Mouse (Mus musculus) Muller cell, postnatal 12 days (primary cell): Measurements from ENCODE around the gene Vmn2r121.

ENCODE experiments used
- DNase-seq: peaks from one replicate; pipeline ENCODE4 v3.0.0-alpha.2; 2015; ENCODE audit errors: inconsistent ontology term

The Vmn2r121 gene

DNA sequence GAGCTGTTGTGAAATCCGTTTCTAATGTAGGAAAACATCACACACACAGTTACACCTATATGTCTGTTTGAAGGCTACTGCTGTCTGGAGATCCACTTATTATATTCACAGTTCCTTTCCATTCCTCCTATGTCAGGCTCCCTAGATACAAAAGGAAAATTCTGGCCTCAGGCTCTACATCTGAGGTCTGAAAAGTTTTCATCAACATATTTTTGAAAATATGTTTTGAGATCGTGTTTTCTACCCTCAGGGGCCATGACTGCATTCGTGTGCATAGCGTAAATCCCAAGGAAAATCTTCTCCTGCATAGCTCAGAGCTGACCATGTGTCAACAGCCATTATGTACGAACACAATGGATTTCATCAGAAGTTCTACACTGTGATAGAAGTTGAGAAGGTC, at the start of gene Vmn2r121:
Gene Vmn2r121, minus strand, starts transcription at position 101 of the 400 bp plus-strand sequence.
- no peak for DNase-seq
